Mouse (Mus musculus) kidney, postnatal 36 days (tissue): ENCODE measurements around the gene Cd37.

Source experiments
- DNase-seq, 2 experiments: peaks; one replicate each; pipeline ENCODE4 v3.0.0; 2021 to 2022; ENCODE audit warnings: mixed read lengths in 2 of 2

The Cd37 gene

GRCm38 (mm10) chr7:45234333-45234841 lies 4.5 kb downstream of the Cd37 start:
- no peak for DNase-seq

- DNase-seq = peak in 1 of 2 experiments; percentile 23
Measured at GRCm38 (mm10) chr7:45233580-45234332, 5.2 kb downstream of the Cd37 start.

- no peak for DNase-seq
Measured at GRCm38 (mm10) chr7:45232716-45233465, 6.0 kb downstream of the Cd37 start.

- DNase-seq = no peak
Measured at GRCm38 (mm10) chr7:45231941-45232340, 7.0 kb downstream of the Cd37 start.

GRCm38 (mm10) chr7:45231192-45231591 lies 7.7 kb downstream of the Cd37 start:
- DNase-seq = no peak

GRCm38 (mm10) chr7:45229459-45230203 lies 9.3 kb downstream of the Cd37 start:
- no peak for DNase-seq

GRCm38 (mm10) chr7:45229046-45229445 lies 9.9 kb downstream of the Cd37 start:
- DNase-seq = no peak

GRCm38 (mm10) chr7:45228548-45228947 lies 10.4 kb downstream of the Cd37 start:
- no peak for DNase-seq

GRCm38 (mm10) chr7:45226421-45226820 lies 12.5 kb downstream of the Cd37 start:
- DNase-seq = no peak

- DNase-seq = no peak
Measured at GRCm38 (mm10) chr7:45224826-45225225, 14.1 kb downstream of the Cd37 start.

- DNase-seq = no peak
Measured at GRCm38 (mm10) chr7:45221680-45222079, 17.2 kb downstream of the Cd37 start.

- peak; percentile 71 to 85 for DNase-seq
Measured at GRCm38 (mm10) chr7:45216442-45217183, 22.3 kb downstream of the Cd37 start.

GRCm38 (mm10) chr7:45215673-45216441 lies 23.1 kb downstream of the Cd37 start, which contains the start of gene Tead2:
Gene Tead2, plus strand, starts transcription at chr7:45215753.
- peak; percentile 46 to 73 for DNase-seq

GRCm38 (mm10) chr7:45213708-45214107 lies 25.2 kb downstream of the Cd37 start:
- no peak for DNase-seq

- DNase-seq = no peak
Measured at GRCm38 (mm10) chr7:45212356-45212755, 26.6 kb downstream of the Cd37 start.

GRCm38 (mm10) chr7:45211851-45212251 lies 27.1 kb downstream of the Cd37 start, which contains the start of gene Dkkl1:
Gene Dkkl1, minus strand, starts transcription at chr7:45212147.
- DNase-seq = no peak

GRCm38 (mm10) chr7:45211070-45211469 lies 27.8 kb downstream of the Cd37 start:
- DNase-seq = no peak

- no peak for DNase-seq
Measured at GRCm38 (mm10) chr7:45208260-45208659, 30.7 kb downstream of the Cd37 start.

GRCm38 (mm10) chr7:45204380-45205143 lies 34.4 kb downstream of the Cd37 start, which contains the start of gene Ccdc155:
Gene Ccdc155, minus strand, starts transcription at chr7:45204892.
- DNase-seq = peak; percentile 91

- DNase-seq = no peak
Measured at GRCm38 (mm10) chr7:45202654-45203053, 36.3 kb downstream of the Cd37 start.

GRCm38 (mm10) chr7:45198961-45199360 lies 40.0 kb downstream of the Cd37 start:
- DNase-seq = no peak
